In the genomic region with DNA sequence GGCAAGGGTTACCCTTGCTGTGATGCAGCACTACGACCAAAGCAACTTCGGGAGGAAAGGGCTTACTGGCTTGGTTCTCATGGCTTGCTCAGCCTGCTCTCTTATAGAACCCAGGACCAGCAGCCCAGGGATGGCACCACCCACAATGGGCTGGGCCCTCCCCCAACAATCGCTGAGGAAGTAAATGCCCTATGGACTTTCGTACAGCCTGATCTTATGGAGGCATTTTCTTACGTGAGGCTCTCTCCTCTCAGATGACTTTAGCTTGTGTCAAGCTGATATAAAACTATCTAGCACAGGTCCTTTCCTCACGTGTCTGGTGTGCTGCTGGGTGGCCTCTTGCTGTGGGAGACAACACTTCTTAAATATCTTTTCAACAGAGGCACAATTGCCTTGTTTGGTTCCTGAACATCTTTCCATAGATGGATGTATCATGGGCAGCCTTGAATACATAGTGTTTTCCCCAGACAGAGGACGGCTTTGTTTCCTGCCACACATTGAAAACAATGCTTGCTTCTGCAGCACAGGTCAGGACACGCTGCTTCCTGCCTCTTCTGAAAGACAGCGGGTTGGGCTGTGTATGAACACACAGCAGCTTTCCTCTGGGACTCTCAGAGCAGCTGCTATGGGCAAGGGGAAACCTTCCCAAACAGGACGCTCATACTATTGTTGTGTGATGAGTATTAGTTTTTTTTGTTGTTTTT, we compare ENCODE assay signal across 8 mouse cellular contexts. TPM values are rescaled to one million over a fixed set of nuclear protein-coding genes. Genes with fewer than 3 reads are reported as not detected.
DNase-seq lines count a peak whose midpoint lies in the region; ATAC-seq and TF ChIP-seq lines count a peak whose summit lies in the region.
"Had no signal": no experiment of that assay in that cellular context is flagged by ENCODE, and none has a peak within 500 bp of the region (broad histone marks: within the 10 kb centered on the region; RNA-seq: fewer than 3 reads in every experiment).

No protein-coding gene starts in this region.

- no peak for TF ChIP-seq CTCF in testis, adult 2 months (IDR thresholded peaks at IDR 0.05; ENCODE audit: control insufficient read depth, insufficient read depth, insufficient replicate concordance, low read depth, low read length)

- H3K4me3 ChIP-seq in testis, adult 2 months (ENCODE audit: control insufficient read depth, low read depth, low read length), result no peak overlapping the region
- H3K4me3 ChIP-seq in forebrain, embryonic 14.5 days (ENCODE audit: low read depth, low read length), result no peak overlapping the region
- H3K4me3 ChIP-seq in hindbrain, embryonic 13.5 days, result no peak overlapping the region
- H3K4me3 ChIP-seq in liver, embryonic 15.5 days (replicated peaks), result no peak overlapping the region
- H3K4me3 ChIP-seq: megakaryocyte, embryonic 14.5 days had no signal

- TF ChIP-seq POLR2A in testis, adult 2 months (IDR thresholded peaks at IDR 0.05; ENCODE audit: control insufficient read depth, low read depth, low read length), result 0 out of 2 replicates have a peak, but pooled peaks have one; percentile 20

- ATAC-seq in forebrain, embryonic 14.5 days, result peak; percentile 40; the same call in 1 of the 2 replicates
- peak; percentile 78 for ATAC-seq in hindbrain, embryonic 13.5 days (ENCODE audit: low FRiP score)
- no peak for ATAC-seq in liver, embryonic 15.5 days (ENCODE audit: insufficient read depth)
- no peak for ATAC-seq in megakaryocyte-erythroid progenitor cell, adult 5-6 weeks (replicated peaks; ENCODE audit: low FRiP score, low TSS enrichment, poor library complexity, severe bottlenecking)

- no peak overlapping the region for H3K4me2 ChIP-seq in forebrain, embryonic 14.5 days (ENCODE audit: low read length)
- no peak overlapping the region for H3K4me2 ChIP-seq in hindbrain, embryonic 13.5 days
- H3K4me2 ChIP-seq in liver, embryonic 15.5 days, result no peak overlapping the region

- no peaks in the 10 kb centered on the region for H3K36me3 ChIP-seq in testis, adult 2 months (ENCODE audit: control insufficient read depth, insufficient read depth, low read length)
- H3K36me3 ChIP-seq in forebrain, embryonic 14.5 days (ENCODE audit: control insufficient read depth, insufficient read depth, low read length), result peaks cover 36% of the 10 kb centered on the region
- H3K36me3 ChIP-seq in hindbrain, embryonic 13.5 days, result peaks cover 56% of the 10 kb centered on the region
- peaks cover 43% of the 10 kb centered on the region for H3K36me3 ChIP-seq in liver, embryonic 15.5 days (replicated peaks)

- no peaks in the 10 kb centered on the region for H3K9me3 ChIP-seq in forebrain, embryonic 14.5 days (replicated peaks; ENCODE audit: control insufficient read depth, low read length)
- no peaks in the 10 kb centered on the region for H3K9me3 ChIP-seq in hindbrain, embryonic 13.5 days
- H3K9me3 ChIP-seq in liver, embryonic 15.5 days (replicated peaks), result no peaks in the 10 kb centered on the region

- peaks cover 4% of the 10 kb centered on the region; the same call in 1 of the 2 replicates for H3K4me1 ChIP-seq in testis, adult 2 months (ENCODE audit: control insufficient read depth, insufficient read depth, low read length)
- H3K4me1 ChIP-seq in forebrain, embryonic 14.5 days (ENCODE audit: control insufficient read depth, insufficient read depth, low read length), result no peaks in the 10 kb centered on the region; the same call in 1 of the 2 replicates
- peaks cover 11% of the 10 kb centered on the region for H3K4me1 ChIP-seq in hindbrain, embryonic 13.5 days (replicated peaks)
- no peaks in the 10 kb centered on the region; the same call in 1 of the 2 replicates for H3K4me1 ChIP-seq in liver, embryonic 15.5 days (replicated peaks)

- no peak overlapping the region for H3K9ac ChIP-seq in forebrain, embryonic 14.5 days (ENCODE audit: low read length)
- H3K9ac ChIP-seq in hindbrain, embryonic 13.5 days, result no peak overlapping the region
- no peak overlapping the region for H3K9ac ChIP-seq in liver, embryonic 15.5 days

- H3K27me3 ChIP-seq in testis, adult 2 months (ENCODE audit: control insufficient read depth, insufficient read depth, low read length), result no peaks in the 10 kb centered on the region
- no peaks in the 10 kb centered on the region for H3K27me3 ChIP-seq in forebrain, embryonic 14.5 days (replicated peaks; ENCODE audit: control insufficient read depth, insufficient read depth, low read length)
- no peaks in the 10 kb centered on the region for H3K27me3 ChIP-seq in hindbrain, embryonic 13.5 days
- no peaks in the 10 kb centered on the region for H3K27me3 ChIP-seq in liver, embryonic 15.5 days
- H3K27me3 ChIP-seq: megakaryocyte, embryonic 14.5 days had no signal

- H3K27ac ChIP-seq in testis, adult 2 months (ENCODE audit: control insufficient read depth, insufficient read depth, low read depth, low read length), result peak overlapping the region; percentile 89
- H3K27ac ChIP-seq in forebrain, embryonic 14.5 days (ENCODE audit: low read depth, low read length), result peak overlapping the region; percentile 3; the same call in 1 of the 2 replicates
- peak overlapping the region; percentile 70 for H3K27ac ChIP-seq in hindbrain, embryonic 13.5 days
- H3K27ac ChIP-seq in liver, embryonic 15.5 days (replicated peaks), result 0 out of 2 replicates have a peak overlapping the region, but pooled peaks have one; percentile 19

- 44% methylated on average over 10 of the region's 10 CpGs for WGBS in forebrain, embryonic 14.5 days
- WGBS in hindbrain, embryonic 13.5 days, result 24% methylated on average over 10 of the region's 10 CpGs
- WGBS in liver, embryonic 15.5 days (ENCODE audit: insufficient replicate concordance), result 49% methylated on average over 10 of the region's 10 CpGs

- DNase-seq in testis, postnatal 10 days (ENCODE audit: low spot score), result no peak
- peak; percentile 34 for DNase-seq in forebrain, embryonic 14.5 days (ENCODE audit: low spot score)
- DNase-seq in right cerebral cortex, postnatal 36 days (ENCODE audit: low spot score in 2 of 2), result no peak

RNA-seq across cellular contexts. Expression of a gene that starts 31.5 kb away (rescaled TPM):
- 6.8 and 9.4 TPM in 2 replicates for polyA plus RNA-seq in testis, adult 2 months (2012; rRNA removed)
- polyA plus RNA-seq in forebrain, embryonic 14.5 days (2014; fragmentation: Nextera tagmentation; extraction: Ambion mirVana), result 29.7 and 37.1 TPM in 2 replicates
- polyA plus RNA-seq in hindbrain, embryonic 13.5 days (2015; fragmentation: Nextera tagmentation; extraction: Ambion mirVana), result 46.6 and 46.7 TPM in 2 replicates
- 9.6 and 11.4 TPM in 2 replicates for polyA plus RNA-seq in liver, embryonic 15.5 days (2015; fragmentation: Nextera tagmentation; extraction: Ambion mirVana)
- 13.0 and 15.2 TPM in 2 replicates for total RNA-seq in megakaryocyte-erythroid progenitor cell, adult 5-6 weeks (2014; fragmentation: Nextera tagmentation)
- 16.8 and 24.5 TPM in 2 replicates for total RNA-seq in megakaryocyte-erythroid progenitor cell, adult 5-6 weeks (2017)

Comparison
In these comparisons a context has a peak if more than half of its experiments do, and no peak if none do; other contexts are left out.
1. H3K27ac ChIP-seq: peak in every context shown above with its lines; median percentile 89 in testis, adult 2 months; 70 in hindbrain, embryonic 13.5 days; 19 in liver, embryonic 15.5 days; 3 in forebrain, embryonic 14.5 days.
2. ATAC-seq: peak in forebrain, embryonic 14.5 days (single experiment) and hindbrain, embryonic 13.5 days (single experiment); none in liver, embryonic 15.5 days (single experiment) and megakaryocyte-erythroid progenitor cell, adult 5-6 weeks (single experiment).